Mouse (Mus musculus): ENCODE results near the gene Hes6. TPM values are rescaled to one million over a fixed set of nuclear protein-coding genes. Genes with fewer than 3 reads are reported as not detected.

The Hes6 gene
- 87.2 TPM for polyA plus RNA-seq (2012; fragmentation: generic; extraction: Trizol)
- long read RNA-seq, experiment 1, transcript Hes6-202 (3 exons, 1,573 nt): minor isoform, 5 of 147 reads
- long read RNA-seq, experiment 1, transcript Hes6-201 (4 exons, 1,335 nt): major isoform, 122 of 147 reads
- long read RNA-seq, experiment 1, partial matches to known transcripts: 17 of 147 reads
- long read RNA-seq, experiment 1, other reads (novel, unspliced or antisense): 3 of 147 reads
- long read RNA-seq, experiment 2, transcript Hes6-201 (4 exons, 1,335 nt): major isoform, 56 of 59 reads
- long read RNA-seq, experiment 2, partial matches to known transcripts: 0 of 59 reads
- long read RNA-seq, experiment 2, other reads (novel, unspliced or antisense): 0 of 59 reads

DNA sequence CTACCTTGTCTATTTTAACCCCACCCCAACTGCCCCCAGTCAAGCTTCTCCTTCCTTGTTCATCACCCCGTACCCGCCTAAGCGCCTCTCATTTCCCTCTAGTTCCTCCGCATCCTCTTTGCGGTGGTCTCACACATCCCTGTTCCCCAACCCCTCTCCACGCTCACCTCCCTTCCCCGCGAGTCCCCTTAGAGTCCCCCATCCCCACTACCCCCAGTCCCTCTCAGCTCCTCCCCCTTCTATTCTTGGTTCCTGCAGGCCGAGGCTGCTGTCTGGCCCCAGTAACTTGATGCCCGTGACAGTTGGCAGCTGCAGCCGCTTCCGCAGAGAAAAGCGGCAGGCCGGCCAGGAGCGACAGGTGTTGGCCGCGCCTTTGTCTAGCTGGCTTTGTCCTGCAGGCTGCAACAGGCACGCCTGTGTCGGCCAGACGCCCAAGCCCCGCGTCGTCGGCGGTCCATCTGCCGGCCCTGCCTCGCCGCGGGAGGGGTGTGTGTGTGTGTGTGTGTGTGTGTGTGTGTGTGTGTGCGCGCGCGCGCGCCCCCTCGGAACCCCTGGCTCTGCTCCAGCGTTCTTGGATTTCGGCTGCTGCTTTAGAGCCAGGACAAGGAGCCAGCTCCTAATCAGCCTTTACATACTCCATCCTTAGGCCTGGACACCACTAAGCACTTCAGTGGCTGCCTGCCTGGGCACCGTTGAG is at the start of gene Hes6:
TSS of gene Hes6 (minus strand) at position 141 of the 697 bp plus-strand sequence.
- Histone ChIP-seq H3K36me3 (ENCODE audit: control insufficient read depth, insufficient read depth) (no peaks in the 10 kb centered on the region), H3K79me3 (ENCODE audit: low read depth) (no peaks in the 10 kb centered on the region), H3K4me3 (ENCODE audit: insufficient read depth, poor library complexity, severe bottlenecking) (peak within 1 kb of the TSS; percentile 72), H3ac (ENCODE audit: control insufficient read depth, insufficient read length, low read depth) (peak within 1 kb of the TSS; percentile 82), H3K27me3 (ENCODE audit: control insufficient read depth, insufficient read depth, insufficient read length) (no peaks in the 10 kb centered on the region), H3K79me2 (ENCODE audit: control insufficient read depth, insufficient read depth) (peaks cover 10% of the 10 kb centered on the region)
- peak; percentile 64 for TF ChIP-seq MAX (IDR thresholded peaks at IDR 0.05)
- TF ChIP-seq MYOD1 (IDR thresholded peaks at IDR 0.05; ENCODE audit: control insufficient read depth, insufficient read length, low read depth): peak; percentile 97
- no peak for TF ChIP-seq CEBPB (IDR thresholded peaks at IDR 0.05; ENCODE audit: low read depth)

GRCm38 (mm10) chr1:91463336-91463995 is 49.6 kb upstream of the Hes6 start:
- H3K36me3 ChIP-seq (ENCODE audit: control insufficient read depth, insufficient read depth): no peaks in the 10 kb centered on the region
- no peaks in the 10 kb centered on the region for H3K27me3 ChIP-seq (ENCODE audit: control insufficient read depth, insufficient read depth, insufficient read length)
- no peak overlapping the region for H3K4me3 ChIP-seq (ENCODE audit: insufficient read depth, poor library complexity, severe bottlenecking)
- no peaks in the 10 kb centered on the region for H3K79me2 ChIP-seq (ENCODE audit: control insufficient read depth, insufficient read depth)
- TF ChIP-seq CEBPB (IDR thresholded peaks at IDR 0.05; ENCODE audit: low read depth) (no peak), MAX (IDR thresholded peaks at IDR 0.05) (no peak), FOSL1 (IDR thresholded peaks at IDR 0.05; ENCODE audit: insufficient read depth, low read length, poor library complexity, severe bottlenecking) (no peak), MYOD1 (IDR thresholded peaks at IDR 0.05; ENCODE audit: control insufficient read depth, insufficient read length, low read depth) (no peak), MYOG (IDR thresholded peaks at IDR 0.05; ENCODE audit: control insufficient read depth, extremely low read depth, insufficient read length) (no peak), USF1 (IDR thresholded peaks at IDR 0.05; ENCODE audit: low read depth) (no peak), CTCF (IDR thresholded peaks at IDR 0.05; ENCODE audit: control insufficient read depth, insufficient read depth, insufficient read length) (no peak)
- no peaks in the 10 kb centered on the region for H3K79me3 ChIP-seq (ENCODE audit: low read depth)
- H3ac ChIP-seq (ENCODE audit: control insufficient read depth, insufficient read length, low read depth): no peak overlapping the region

DNA sequence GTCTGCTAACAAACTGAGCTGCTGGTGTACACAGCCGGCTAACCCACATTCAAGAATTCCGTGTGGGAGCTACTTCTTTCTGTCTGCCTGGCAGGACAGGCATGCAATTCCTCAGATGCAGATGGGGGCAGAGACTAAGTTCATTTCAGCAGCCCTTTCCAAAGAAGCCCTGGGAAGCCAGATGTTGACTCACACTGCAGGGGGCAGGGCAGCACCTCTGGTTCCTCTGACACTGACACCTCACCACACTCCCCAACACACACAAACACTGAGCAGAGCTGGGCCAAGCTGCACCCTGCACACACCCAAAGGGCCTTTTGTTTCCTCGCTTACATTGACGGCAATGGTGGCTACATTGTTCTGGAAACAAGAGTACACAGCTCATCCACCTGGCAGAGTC is 46.7 kb upstream of the Hes6 start:
- Histone ChIP-seq H3ac (ENCODE audit: control insufficient read depth, insufficient read length, low read depth) (no peak overlapping the region), H3K4me3 (ENCODE audit: insufficient read depth, poor library complexity, severe bottlenecking) (no peak overlapping the region), H3K79me3 (ENCODE audit: low read depth) (no peaks in the 10 kb centered on the region), H3K36me3 (ENCODE audit: control insufficient read depth, insufficient read depth) (no peaks in the 10 kb centered on the region), H3K27me3 (ENCODE audit: control insufficient read depth, insufficient read depth, insufficient read length) (no peaks in the 10 kb centered on the region), H3K79me2 (ENCODE audit: control insufficient read depth, insufficient read depth) (no peaks in the 10 kb centered on the region)
- TF ChIP-seq MYOD1 (IDR thresholded peaks at IDR 0.05; ENCODE audit: control insufficient read depth, insufficient read length, low read depth) (no peak), FOSL1 (IDR thresholded peaks at IDR 0.05; ENCODE audit: insufficient read depth, low read length, poor library complexity, severe bottlenecking) (no peak), MAX (IDR thresholded peaks at IDR 0.05) (no peak), CEBPB (IDR thresholded peaks at IDR 0.05; ENCODE audit: low read depth) (no peak), USF1 (IDR thresholded peaks at IDR 0.05; ENCODE audit: low read depth) (no peak), MYOG (IDR thresholded peaks at IDR 0.05; ENCODE audit: control insufficient read depth, extremely low read depth, insufficient read length) (no peak), CTCF (IDR thresholded peaks at IDR 0.05; ENCODE audit: control insufficient read depth, insufficient read depth, insufficient read length) (no peak)

DNA sequence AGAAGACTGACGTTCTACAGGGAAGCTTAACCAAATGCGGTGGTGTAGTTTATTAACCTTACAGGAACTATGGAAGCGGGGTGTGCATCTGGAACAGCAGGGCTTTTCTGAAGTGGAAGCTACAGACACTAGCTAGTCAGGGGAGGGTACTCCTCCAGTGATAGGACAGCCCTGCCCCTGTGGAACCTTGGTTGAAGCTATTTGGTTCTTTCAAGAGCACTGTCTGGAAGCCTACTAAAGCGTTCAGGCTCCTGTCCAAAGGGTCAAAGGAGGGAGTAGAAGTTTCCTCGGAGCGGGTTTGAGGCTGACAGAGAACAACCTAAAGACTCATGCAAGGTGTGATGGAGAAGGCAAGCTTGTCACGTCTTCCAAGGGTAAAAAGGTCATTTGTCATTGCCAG is 46.2 kb upstream of the Hes6 start:
- peaks cover under 1% of the 10 kb centered on the region for H3K79me3 ChIP-seq (ENCODE audit: low read depth)
- no peaks in the 10 kb centered on the region for H3K79me2 ChIP-seq (ENCODE audit: control insufficient read depth, insufficient read depth)
- no peaks in the 10 kb centered on the region for H3K27me3 ChIP-seq (ENCODE audit: control insufficient read depth, insufficient read depth, insufficient read length)
- peak overlapping the region; percentile 16 for H3K4me3 ChIP-seq (ENCODE audit: insufficient read depth, poor library complexity, severe bottlenecking)
- no peaks in the 10 kb centered on the region for H3K36me3 ChIP-seq (ENCODE audit: control insufficient read depth, insufficient read depth)
- TF ChIP-seq CEBPB (IDR thresholded peaks at IDR 0.05; ENCODE audit: low read depth): no peak
- TF ChIP-seq MYOD1 (IDR thresholded peaks at IDR 0.05; ENCODE audit: control insufficient read depth, insufficient read length, low read depth): no peak
- TF ChIP-seq CTCF (IDR thresholded peaks at IDR 0.05; ENCODE audit: control insufficient read depth, insufficient read depth, insufficient read length): no peak
- H3ac ChIP-seq (ENCODE audit: control insufficient read depth, insufficient read length, low read depth): no peak overlapping the region

GRCm38 (mm10) chr1:91459059-91459809 is 45.4 kb upstream of the Hes6 start, which contains the start of gene Per2:
Per2 (minus strand) TSS chr1:91459324.
- TF ChIP-seq FOSL1 (IDR thresholded peaks at IDR 0.05; ENCODE audit: insufficient read depth, low read length, poor library complexity, severe bottlenecking) (no peak), CEBPB (IDR thresholded peaks at IDR 0.05; ENCODE audit: low read depth) (no peak), USF1 (IDR thresholded peaks at IDR 0.05; ENCODE audit: low read depth) (no peak), MYOG (IDR thresholded peaks at IDR 0.05; ENCODE audit: control insufficient read depth, extremely low read depth, insufficient read length) (no peak), CTCF (IDR thresholded peaks at IDR 0.05; ENCODE audit: control insufficient read depth, insufficient read depth, insufficient read length) (peak; percentile 43), MYOD1 (IDR thresholded peaks at IDR 0.05; ENCODE audit: control insufficient read depth, insufficient read length, low read depth) (no peak), MAX (IDR thresholded peaks at IDR 0.05) (peak; percentile 98)
- Histone ChIP-seq H3ac (ENCODE audit: control insufficient read depth, insufficient read length, low read depth) (peak within 1 kb of the TSS; percentile 58), H3K4me3 (ENCODE audit: insufficient read depth, poor library complexity, severe bottlenecking) (peak within 1 kb of the TSS; percentile 44), H3K27me3 (ENCODE audit: control insufficient read depth, insufficient read depth, insufficient read length) (no peaks in the 10 kb centered on the region), H3K79me3 (ENCODE audit: low read depth) (peaks cover 2% of the 10 kb centered on the region), H3K36me3 (ENCODE audit: control insufficient read depth, insufficient read depth) (no peaks in the 10 kb centered on the region), H3K79me2 (ENCODE audit: control insufficient read depth, insufficient read depth) (no peaks in the 10 kb centered on the region)
